Mouse (Mus musculus): ENCODE results near the gene Mrgpre.

The Mrgpre gene

DNA sequence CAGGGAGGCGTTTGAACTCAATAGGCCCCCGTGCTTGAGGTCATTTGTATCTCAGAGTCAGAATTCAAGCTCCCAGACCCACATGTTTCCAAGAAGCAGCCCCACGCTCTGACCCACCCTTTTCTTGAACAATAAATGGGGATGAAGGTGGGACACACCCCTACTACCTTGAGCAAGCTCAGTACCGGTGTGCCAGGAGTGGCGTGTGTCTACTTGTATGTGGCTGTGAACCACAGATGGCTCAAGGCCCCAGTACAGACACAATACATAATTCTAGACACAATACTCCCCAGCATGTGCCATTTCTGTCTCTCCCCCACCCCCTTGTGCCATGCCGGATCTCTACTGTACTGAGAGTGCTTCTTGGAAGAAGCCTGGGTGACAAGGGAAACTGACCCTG is 46.1 kb downstream of the Mrgpre start:
- no peak for DNase-seq (ENCODE audit: low spot score)

GRCm38 (mm10) chr7:143733746-143734145 is 50.6 kb downstream of the Mrgpre start:
- DNase-seq (ENCODE audit: low spot score) = no peak

- DNase-seq (ENCODE audit: low spot score) = no peak
Observed at GRCm38 (mm10) chr7:143729886-143730285, 54.4 kb downstream of the Mrgpre start.

Data from urinary bladder, postnatal 10 days (tissue).